Mouse (Mus musculus): ENCODE results near the gene Ipo13. TPM values are rescaled to one million over a fixed set of nuclear protein-coding genes. Genes with fewer than 3 reads are reported as not detected.

Ipo13 gene
- polyA plus RNA-seq, 1 experiment from 2014 or later = 43.8 TPM

- H3K4me1 ChIP-seq (ENCODE audit: control insufficient read depth, insufficient read depth, low read length) = peaks cover 26% of the 10 kb centered on the region
- peaks cover 13% of the 10 kb centered on the region for H3K36me3 ChIP-seq (ENCODE audit: control insufficient read depth, insufficient read depth, low read length)
- 0 out of 2 replicates have a peak overlapping the region, but pooled peaks have one; percentile 2 for H3K27ac ChIP-seq (ENCODE audit: low read length)
- WGBS = 82% methylated on average over 1 of the region's 1 CpGs
- H3K4me3 ChIP-seq (replicated peaks; ENCODE audit: low read length) = no peak overlapping the region
- no peaks in the 10 kb centered on the region for H3K9me3 ChIP-seq (replicated peaks; ENCODE audit: control insufficient read depth, low read length)
- peak overlapping the region; percentile 87; the same call in 1 of the 2 replicates for H3K9ac ChIP-seq (ENCODE audit: low read length)
- no peaks in the 10 kb centered on the region for H3K27me3 ChIP-seq (ENCODE audit: control insufficient read depth, insufficient read depth, low read length)
- ATAC-seq (ENCODE audit: insufficient read depth, low FRiP score) = no peak
- 0 out of 2 replicates have a peak overlapping the region, but pooled peaks have one; percentile 86 for H3K4me2 ChIP-seq (ENCODE audit: low read depth, low read length)
Observed at GRCm38 (mm10) chr4:117884146-117884545, 30.7 kb downstream of the Ipo13 start.

GRCm38 (mm10) chr4:117882701-117883691 is 31.8 kb downstream of the Ipo13 start, which contains the start of gene B4galt2:
Gene B4galt2, minus strand, starts transcription at chr4:117883487.
- Histone ChIP-seq H3K9me3 (replicated peaks; ENCODE audit: control insufficient read depth, low read length) (no peaks in the 10 kb centered on the region), H3K4me2 (ENCODE audit: low read depth, low read length) (peak within 1 kb of the TSS; percentile 86), H3K9ac (ENCODE audit: low read length) (peak within 1 kb of the TSS; percentile 87), H3K36me3 (ENCODE audit: control insufficient read depth, insufficient read depth, low read length) (peaks cover 13% of the 10 kb centered on the region), H3K4me1 (ENCODE audit: control insufficient read depth, insufficient read depth, low read length) (peaks cover 26% of the 10 kb centered on the region), H3K4me3 (replicated peaks; ENCODE audit: low read length) (peak within 1 kb of the TSS; percentile 70), H3K27ac (ENCODE audit: low read length) (peak within 1 kb of the TSS; percentile 62), H3K27me3 (ENCODE audit: control insufficient read depth, insufficient read depth, low read length) (no peaks in the 10 kb centered on the region)
- WGBS = under 1% methylated on average over 91 of the region's 103 CpGs
- ATAC-seq (ENCODE audit: insufficient read depth, low FRiP score) = peak; percentile 45

GRCm38 (mm10) chr4:117878703-117879102 is 36.1 kb downstream of the Ipo13 start:
- Histone ChIP-seq H3K27ac (ENCODE audit: low read length) (no peak overlapping the region), H3K36me3 (ENCODE audit: control insufficient read depth, insufficient read depth, low read length) (peaks cover 4% of the 10 kb centered on the region; the same call in 1 of the 2 replicates), H3K9ac (ENCODE audit: low read length) (no peak overlapping the region), H3K4me2 (ENCODE audit: low read depth, low read length) (no peak overlapping the region), H3K27me3 (ENCODE audit: control insufficient read depth, insufficient read depth, low read length) (no peaks in the 10 kb centered on the region), H3K4me1 (ENCODE audit: control insufficient read depth, insufficient read depth, low read length) (peaks cover 7% of the 10 kb centered on the region), H3K4me3 (replicated peaks; ENCODE audit: low read length) (no peak overlapping the region), H3K9me3 (replicated peaks; ENCODE audit: control insufficient read depth, low read length) (no peaks in the 10 kb centered on the region)
- no peak for ATAC-seq (ENCODE audit: insufficient read depth, low FRiP score)
- 77% methylated on average over 5 of the region's 5 CpGs for WGBS

GRCm38 (mm10) chr4:117878301-117878700 is 36.5 kb downstream of the Ipo13 start:
- Histone ChIP-seq H3K4me3 (replicated peaks; ENCODE audit: low read length) (no peak overlapping the region), H3K27me3 (ENCODE audit: control insufficient read depth, insufficient read depth, low read length) (no peaks in the 10 kb centered on the region), H3K4me1 (ENCODE audit: control insufficient read depth, insufficient read depth, low read length) (peaks cover 4% of the 10 kb centered on the region; the same call in 1 of the 2 replicates), H3K9me3 (replicated peaks; ENCODE audit: control insufficient read depth, low read length) (no peaks in the 10 kb centered on the region), H3K9ac (ENCODE audit: low read length) (no peak overlapping the region), H3K27ac (ENCODE audit: low read length) (no peak overlapping the region), H3K4me2 (ENCODE audit: low read depth, low read length) (no peak overlapping the region), H3K36me3 (ENCODE audit: control insufficient read depth, insufficient read depth, low read length) (peaks cover 4% of the 10 kb centered on the region; the same call in 1 of the 2 replicates)
- ATAC-seq (ENCODE audit: insufficient read depth, low FRiP score) = no peak
- 58% methylated on average over 10 of the region's 10 CpGs for WGBS

- Histone ChIP-seq H3K4me2 (ENCODE audit: low read depth, low read length) (no peak overlapping the region), H3K4me1 (ENCODE audit: control insufficient read depth, insufficient read depth, low read length) (peaks cover 7% of the 10 kb centered on the region), H3K9ac (ENCODE audit: low read length) (no peak overlapping the region), H3K4me3 (replicated peaks; ENCODE audit: low read length) (no peak overlapping the region), H3K9me3 (replicated peaks; ENCODE audit: control insufficient read depth, low read length) (no peaks in the 10 kb centered on the region), H3K36me3 (ENCODE audit: control insufficient read depth, insufficient read depth, low read length) (peaks cover 4% of the 10 kb centered on the region; the same call in 1 of the 2 replicates), H3K27ac (ENCODE audit: low read length) (no peak overlapping the region), H3K27me3 (ENCODE audit: control insufficient read depth, insufficient read depth, low read length) (no peaks in the 10 kb centered on the region)
- WGBS = 91% methylated on average over 9 of the region's 9 CpGs
- ATAC-seq (ENCODE audit: insufficient read depth, low FRiP score) = no peak
Observed at GRCm38 (mm10) chr4:117873615-117874014, 41.2 kb downstream of the Ipo13 start.

- ATAC-seq (ENCODE audit: insufficient read depth, low FRiP score) = 0 out of 2 replicates have a peak, but pooled peaks have one; percentile 23
- H3K9ac ChIP-seq (ENCODE audit: low read length) = peak within 1 kb of the TSS; percentile 40; the same call in 1 of the 2 replicates
- no peaks in the 10 kb centered on the region for H3K9me3 ChIP-seq (replicated peaks; ENCODE audit: control insufficient read depth, low read length)
- peaks cover 4% of the 10 kb centered on the region; the same call in 1 of the 2 replicates for H3K36me3 ChIP-seq (ENCODE audit: control insufficient read depth, insufficient read depth, low read length)
- H3K27ac ChIP-seq (ENCODE audit: low read length) = no peak within 1 kb of the TSS
- WGBS = 8% methylated on average over 14 of the region's 14 CpGs
- H3K4me3 ChIP-seq (replicated peaks; ENCODE audit: low read length) = peak within 1 kb of the TSS; percentile 13
- H3K27me3 ChIP-seq (ENCODE audit: control insufficient read depth, insufficient read depth, low read length) = no peaks in the 10 kb centered on the region
- peak within 1 kb of the TSS; percentile 47 for H3K4me2 ChIP-seq (ENCODE audit: low read depth, low read length)
- H3K4me1 ChIP-seq (ENCODE audit: control insufficient read depth, insufficient read depth, low read length) = peaks cover 7% of the 10 kb centered on the region
Observed at GRCm38 (mm10) chr4:117872471-117872886, 42.3 kb downstream of the Ipo13 start, which contains the start of gene Ccdc24. Gene Ccdc24, minus strand, starts transcription at chr4:117872557.

- Histone ChIP-seq H3K27me3 (ENCODE audit: control insufficient read depth, insufficient read depth, low read length) (no peaks in the 10 kb centered on the region), H3K9ac (ENCODE audit: low read length) (no peak overlapping the region), H3K36me3 (ENCODE audit: control insufficient read depth, insufficient read depth, low read length) (peaks cover 4% of the 10 kb centered on the region; the same call in 1 of the 2 replicates), H3K4me2 (ENCODE audit: low read depth, low read length) (no peak overlapping the region), H3K9me3 (replicated peaks; ENCODE audit: control insufficient read depth, low read length) (no peaks in the 10 kb centered on the region), H3K4me1 (ENCODE audit: control insufficient read depth, insufficient read depth, low read length) (peaks cover 7% of the 10 kb centered on the region), H3K4me3 (replicated peaks; ENCODE audit: low read length) (no peak overlapping the region), H3K27ac (ENCODE audit: low read length) (no peak overlapping the region)
- 52% methylated on average over 7 of the region's 7 CpGs for WGBS
- no peak for ATAC-seq (ENCODE audit: insufficient read depth, low FRiP score)
Observed at GRCm38 (mm10) chr4:117871787-117872186, 43.0 kb downstream of the Ipo13 start.

- Histone ChIP-seq H3K27me3 (ENCODE audit: control insufficient read depth, insufficient read depth, low read length) (no peaks in the 10 kb centered on the region), H3K27ac (ENCODE audit: low read length) (no peak overlapping the region), H3K9me3 (replicated peaks; ENCODE audit: control insufficient read depth, low read length) (no peaks in the 10 kb centered on the region), H3K36me3 (ENCODE audit: control insufficient read depth, insufficient read depth, low read length) (no peaks in the 10 kb centered on the region), H3K4me1 (ENCODE audit: control insufficient read depth, insufficient read depth, low read length) (peaks cover 16% of the 10 kb centered on the region), H3K4me3 (replicated peaks; ENCODE audit: low read length) (no peak overlapping the region), H3K4me2 (ENCODE audit: low read depth, low read length) (no peak overlapping the region), H3K9ac (ENCODE audit: low read length) (no peak overlapping the region)
- WGBS = 50% methylated on average over 1 of the region's 1 CpGs
- ATAC-seq (ENCODE audit: insufficient read depth, low FRiP score) = no peak
Observed at GRCm38 (mm10) chr4:117870437-117870836, 44.4 kb downstream of the Ipo13 start.

GRCm38 (mm10) chr4:117869317-117869716 is 45.5 kb downstream of the Ipo13 start:
- 71% methylated on average over 9 of the region's 9 CpGs for WGBS
- peaks cover 16% of the 10 kb centered on the region for H3K4me1 ChIP-seq (ENCODE audit: control insufficient read depth, insufficient read depth, low read length)
- ATAC-seq (ENCODE audit: insufficient read depth, low FRiP score) = no peak

More at GRCm38 (mm10) chr4:117869317-117869716, 45.5 kb downstream of the Ipo13 start:
- Histone ChIP-seq H3K27ac (ENCODE audit: low read length) (no peak overlapping the region), H3K36me3 (ENCODE audit: control insufficient read depth, insufficient read depth, low read length) (no peaks in the 10 kb centered on the region), H3K9ac (ENCODE audit: low read length) (no peak overlapping the region), H3K9me3 (replicated peaks; ENCODE audit: control insufficient read depth, low read length) (no peaks in the 10 kb centered on the region), H3K4me3 (replicated peaks; ENCODE audit: low read length) (no peak overlapping the region), H3K27me3 (ENCODE audit: control insufficient read depth, insufficient read depth, low read length) (no peaks in the 10 kb centered on the region), H3K4me2 (ENCODE audit: low read depth, low read length) (no peak overlapping the region)
